Mouse (Mus musculus): ENCODE results near the gene Tln1. TPM values are rescaled to one million over a fixed set of nuclear protein-coding genes. Genes with fewer than 3 reads are reported as not detected.

The Tln1 gene
- polyA plus RNA-seq, 1 experiment from 2014 or later: 60.4 TPM

GRCm38 (mm10) chr4:43527880-43528279 lies 34.6 kb downstream of the Tln1 start:
- Histone ChIP-seq H3K36me3 (ENCODE audit: control insufficient read depth, insufficient read depth, low read length) (peaks cover 5% of the 10 kb centered on the region; the same call in 1 of the 2 replicates), H3K27me3 (ENCODE audit: control insufficient read depth, insufficient read depth, low read length) (peaks cover 24% of the 10 kb centered on the region), H3K4me2 (replicated peaks; ENCODE audit: low read depth, low read length) (no peak overlapping the region), H3K4me1 (replicated peaks; ENCODE audit: control insufficient read depth, insufficient read depth, low read length) (peaks cover 8% of the 10 kb centered on the region), H3K9ac (ENCODE audit: low read depth, low read length) (no peak overlapping the region), H3K27ac (ENCODE audit: low read depth, low read length) (no peak overlapping the region), H3K4me3 (ENCODE audit: low read depth, low read length) (no peak overlapping the region), H3K9me3 (ENCODE audit: control insufficient read depth, low read length) (no peaks in the 10 kb centered on the region)
- DNase-seq (ENCODE audit: low spot score): peak; percentile 37
- no peak for ATAC-seq (ENCODE audit: low FRiP score)
- WGBS: 66% methylated on average over 5 of the region's 5 CpGs

- 15% methylated on average over 6 of the region's 6 CpGs for WGBS
- no peak overlapping the region for H3K4me3 ChIP-seq (ENCODE audit: low read depth, low read length)
- H3K27ac ChIP-seq (ENCODE audit: low read depth, low read length): no peak overlapping the region
- H3K9ac ChIP-seq (ENCODE audit: low read depth, low read length): no peak overlapping the region
- 0 out of 2 replicates have a peak overlapping the region, but pooled peaks have one; percentile 20 for H3K4me2 ChIP-seq (replicated peaks; ENCODE audit: low read depth, low read length)
- peak; percentile 50; the same call in 1 of the 2 replicates for ATAC-seq (ENCODE audit: low FRiP score)
- peaks cover 30% of the 10 kb centered on the region for H3K27me3 ChIP-seq (ENCODE audit: control insufficient read depth, insufficient read depth, low read length)
- peaks cover 12% of the 10 kb centered on the region for H3K4me1 ChIP-seq (replicated peaks; ENCODE audit: control insufficient read depth, insufficient read depth, low read length)
- no peaks in the 10 kb centered on the region for H3K9me3 ChIP-seq (ENCODE audit: control insufficient read depth, low read length)
- peak; percentile 94 for DNase-seq (ENCODE audit: low spot score)
- H3K36me3 ChIP-seq (ENCODE audit: control insufficient read depth, insufficient read depth, low read length): no peaks in the 10 kb centered on the region
These were observed 42.5 kb downstream of the Tln1 start for GRCm38 (mm10) chr4:43519956-43520355.

- DNase-seq (ENCODE audit: low spot score): no peak
- Histone ChIP-seq H3K4me3 (ENCODE audit: low read depth, low read length) (no peak overlapping the region), H3K4me2 (replicated peaks; ENCODE audit: low read depth, low read length) (0 out of 2 replicates have a peak overlapping the region, but pooled peaks have one; percentile 20), H3K36me3 (ENCODE audit: control insufficient read depth, insufficient read depth, low read length) (no peaks in the 10 kb centered on the region), H3K9ac (ENCODE audit: low read depth, low read length) (no peak overlapping the region), H3K27me3 (ENCODE audit: control insufficient read depth, insufficient read depth, low read length) (peaks cover 26% of the 10 kb centered on the region), H3K27ac (ENCODE audit: low read depth, low read length) (no peak overlapping the region), H3K4me1 (replicated peaks; ENCODE audit: control insufficient read depth, insufficient read depth, low read length) (peaks cover 12% of the 10 kb centered on the region), H3K9me3 (ENCODE audit: control insufficient read depth, low read length) (no peaks in the 10 kb centered on the region)
- ATAC-seq (ENCODE audit: low FRiP score): no peak
- 11% methylated on average over 10 of the region's 10 CpGs for WGBS
These were observed 42.9 kb downstream of the Tln1 start for GRCm38 (mm10) chr4:43519551-43519950.

GRCm38 (mm10) chr4:43515764-43516708 lies 46.5 kb downstream of the Tln1 start:
- Histone ChIP-seq H3K27me3 (ENCODE audit: control insufficient read depth, insufficient read depth, low read length) (no peaks in the 10 kb centered on the region), H3K36me3 (ENCODE audit: control insufficient read depth, insufficient read depth, low read length) (no peaks in the 10 kb centered on the region), H3K4me3 (ENCODE audit: low read depth, low read length) (no peak overlapping the region), H3K27ac (ENCODE audit: low read depth, low read length) (no peak overlapping the region), H3K9ac (ENCODE audit: low read depth, low read length) (no peak overlapping the region), H3K9me3 (ENCODE audit: control insufficient read depth, low read length) (no peaks in the 10 kb centered on the region), H3K4me1 (replicated peaks; ENCODE audit: control insufficient read depth, insufficient read depth, low read length) (0 out of 2 replicates have a peak, but pooled peaks cover 4% of the 10 kb centered on the region), H3K4me2 (replicated peaks; ENCODE audit: low read depth, low read length) (no peak overlapping the region)
- DNase-seq (ENCODE audit: low spot score): no peak
- 76% methylated on average over 11 of the region's 11 CpGs for WGBS
- ATAC-seq (ENCODE audit: low FRiP score): no peak

- no peaks in the 10 kb centered on the region for H3K9me3 ChIP-seq (ENCODE audit: control insufficient read depth, low read length)
- 0 out of 2 replicates have a peak, but pooled peaks cover 4% of the 10 kb centered on the region for H3K4me1 ChIP-seq (replicated peaks; ENCODE audit: control insufficient read depth, insufficient read depth, low read length)
- no peak overlapping the region for H3K4me2 ChIP-seq (replicated peaks; ENCODE audit: low read depth, low read length)
- H3K4me3 ChIP-seq (ENCODE audit: low read depth, low read length): no peak overlapping the region
- no peak overlapping the region for H3K27ac ChIP-seq (ENCODE audit: low read depth, low read length)
- WGBS: 81% methylated on average over 4 of the region's 4 CpGs
- ATAC-seq (ENCODE audit: low FRiP score): no peak
- no peaks in the 10 kb centered on the region for H3K36me3 ChIP-seq (ENCODE audit: control insufficient read depth, insufficient read depth, low read length)
- no peaks in the 10 kb centered on the region for H3K27me3 ChIP-seq (ENCODE audit: control insufficient read depth, insufficient read depth, low read length)
- no peak for DNase-seq (ENCODE audit: low spot score)
- H3K9ac ChIP-seq (ENCODE audit: low read depth, low read length): no peak overlapping the region
These were observed 48.7 kb downstream of the Tln1 start for GRCm38 (mm10) chr4:43513791-43514190.

- Histone ChIP-seq H3K27me3 (ENCODE audit: control insufficient read depth, insufficient read depth, low read length) (no peaks in the 10 kb centered on the region), H3K4me2 (replicated peaks; ENCODE audit: low read depth, low read length) (no peak overlapping the region), H3K4me3 (ENCODE audit: low read depth, low read length) (no peak overlapping the region), H3K27ac (ENCODE audit: low read depth, low read length) (no peak overlapping the region), H3K4me1 (replicated peaks; ENCODE audit: control insufficient read depth, insufficient read depth, low read length) (0 out of 2 replicates have a peak, but pooled peaks cover 4% of the 10 kb centered on the region), H3K9me3 (ENCODE audit: control insufficient read depth, low read length) (no peaks in the 10 kb centered on the region), H3K9ac (ENCODE audit: low read depth, low read length) (no peak overlapping the region), H3K36me3 (ENCODE audit: control insufficient read depth, insufficient read depth, low read length) (no peaks in the 10 kb centered on the region)
- DNase-seq (ENCODE audit: low spot score): no peak
- no peak for ATAC-seq (ENCODE audit: low FRiP score)
- 80% methylated on average over 4 of the region's 4 CpGs for WGBS
These were observed 49.2 kb downstream of the Tln1 start for GRCm38 (mm10) chr4:43513300-43513699.

GRCm38 (mm10) chr4:43512653-43513052 lies 49.8 kb downstream of the Tln1 start:
- ATAC-seq (ENCODE audit: low FRiP score) (no peak), DNase-seq (ENCODE audit: low spot score) (no peak)
- no peak overlapping the region for H3K9ac ChIP-seq (ENCODE audit: low read depth, low read length)
- no peaks in the 10 kb centered on the region for H3K9me3 ChIP-seq (ENCODE audit: control insufficient read depth, low read length)
- H3K4me3 ChIP-seq (ENCODE audit: low read depth, low read length): no peak overlapping the region
- 0 out of 2 replicates have a peak, but pooled peaks cover 4% of the 10 kb centered on the region for H3K4me1 ChIP-seq (replicated peaks; ENCODE audit: control insufficient read depth, insufficient read depth, low read length)
- no peak overlapping the region for H3K4me2 ChIP-seq (replicated peaks; ENCODE audit: low read depth, low read length)
- WGBS: 68% methylated on average over 7 of the region's 7 CpGs
- no peak overlapping the region for H3K27ac ChIP-seq (ENCODE audit: low read depth, low read length)
- no peaks in the 10 kb centered on the region for H3K27me3 ChIP-seq (ENCODE audit: control insufficient read depth, insufficient read depth, low read length)
- no peaks in the 10 kb centered on the region for H3K36me3 ChIP-seq (ENCODE audit: control insufficient read depth, insufficient read depth, low read length)

GRCm38 (mm10) chr4:43511675-43512454 lies 50.6 kb downstream of the Tln1 start:
- Histone ChIP-seq H3K27me3 (ENCODE audit: control insufficient read depth, insufficient read depth, low read length) (peaks cover 3% of the 10 kb centered on the region; the same call in 1 of the 2 replicates), H3K4me3 (ENCODE audit: low read depth, low read length) (no peak overlapping the region), H3K36me3 (ENCODE audit: control insufficient read depth, insufficient read depth, low read length) (no peaks in the 10 kb centered on the region), H3K9ac (ENCODE audit: low read depth, low read length) (no peak overlapping the region), H3K27ac (ENCODE audit: low read depth, low read length) (no peak overlapping the region), H3K9me3 (ENCODE audit: control insufficient read depth, low read length) (no peaks in the 10 kb centered on the region), H3K4me2 (replicated peaks; ENCODE audit: low read depth, low read length) (no peak overlapping the region), H3K4me1 (replicated peaks; ENCODE audit: control insufficient read depth, insufficient read depth, low read length) (0 out of 2 replicates have a peak, but pooled peaks cover 4% of the 10 kb centered on the region)
- no peak for DNase-seq (ENCODE audit: low spot score)
- no peak for ATAC-seq (ENCODE audit: low FRiP score)
- WGBS: 74% methylated on average over 19 of the region's 19 CpGs
